Mouse (Mus musculus): ENCODE results near the gene Wnt16. TPM values are rescaled to one million over a fixed set of nuclear protein-coding genes. Genes with fewer than 3 reads are reported as not detected.

Wnt16 gene
- polyA plus RNA-seq, 1 experiment from 2014 or later: 1.0 TPM

DNA sequence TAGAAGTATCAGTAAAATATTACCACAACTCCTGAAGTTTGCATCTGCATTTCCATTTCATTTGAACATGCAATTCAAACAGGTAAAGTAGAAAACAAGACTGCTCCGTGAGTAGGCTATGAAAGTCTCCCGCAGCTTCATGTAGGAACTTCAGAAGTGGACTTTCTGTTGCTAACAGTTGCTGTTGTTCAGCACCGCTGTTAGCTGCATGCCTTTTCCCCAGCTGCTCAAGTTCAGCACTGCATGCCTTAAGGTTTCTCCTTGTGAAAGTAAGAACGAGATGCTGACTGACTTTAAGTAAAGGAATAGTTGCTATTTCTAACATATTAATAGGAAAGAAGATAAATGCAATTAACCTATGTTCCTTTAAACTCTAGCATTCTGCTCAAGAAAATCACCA is 4.0 kb downstream of the Wnt16 start:
- WGBS (ENCODE audit: insufficient replicate concordance): 25% methylated on average over 4 of the region's 4 CpGs
- H3K27ac ChIP-seq (ENCODE audit: low read depth, low read length): no peak overlapping the region
- H3K4me3 ChIP-seq (ENCODE audit: low read depth, low read length): no peak overlapping the region
- peaks cover 10% of the 10 kb centered on the region; the same call in 1 of the 2 replicates for H3K4me1 ChIP-seq (ENCODE audit: control insufficient read depth, insufficient read depth, low read length)
- H3K4me2 ChIP-seq: no peak overlapping the region
- H3K27me3 ChIP-seq (ENCODE audit: control insufficient read depth, insufficient read depth, low read length): peaks cover 30% of the 10 kb centered on the region
- no peaks in the 10 kb centered on the region for H3K9me3 ChIP-seq (replicated peaks; ENCODE audit: control insufficient read depth, low read length)
- no peaks in the 10 kb centered on the region for H3K36me3 ChIP-seq (ENCODE audit: control insufficient read depth, insufficient read depth, low read length)
- H3K9ac ChIP-seq (ENCODE audit: low read depth, low read length): no peak overlapping the region
- ATAC-seq (replicated peaks; ENCODE audit: insufficient number of reproducible peaks, low FRiP score, low TSS enrichment): no peak

DNA sequence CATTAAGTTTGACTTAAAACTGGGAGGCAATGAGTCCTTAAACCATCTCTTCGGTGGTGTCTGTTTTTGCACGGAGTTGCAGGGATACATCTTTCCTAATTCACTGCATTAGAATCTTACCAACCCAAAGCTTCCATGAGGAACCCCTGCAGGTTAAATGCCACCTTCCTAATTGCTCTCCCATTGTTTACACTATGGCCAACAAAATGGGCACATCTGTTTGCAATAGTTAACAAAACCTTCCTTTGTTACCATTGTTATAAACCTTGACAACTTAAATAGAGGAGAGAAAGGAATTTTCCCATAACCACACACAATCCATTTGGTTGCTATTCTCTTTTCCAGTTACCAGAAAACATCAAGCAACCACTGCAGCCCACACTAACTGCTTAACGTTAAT is 5.9 kb downstream of the Wnt16 start:
- H3K4me3 ChIP-seq (ENCODE audit: low read depth, low read length): no peak overlapping the region
- no peak overlapping the region for H3K9ac ChIP-seq (ENCODE audit: low read depth, low read length)
- no peak overlapping the region for H3K4me2 ChIP-seq
- H3K36me3 ChIP-seq (ENCODE audit: control insufficient read depth, insufficient read depth, low read length): no peaks in the 10 kb centered on the region
- peaks cover 4% of the 10 kb centered on the region; the same call in 1 of the 2 replicates for H3K4me1 ChIP-seq (ENCODE audit: control insufficient read depth, insufficient read depth, low read length)
- H3K27me3 ChIP-seq (ENCODE audit: control insufficient read depth, insufficient read depth, low read length): peaks cover 13% of the 10 kb centered on the region
- 63% methylated on average over 3 of the region's 3 CpGs for WGBS (ENCODE audit: insufficient replicate concordance)
- H3K9me3 ChIP-seq (replicated peaks; ENCODE audit: control insufficient read depth, low read length): no peaks in the 10 kb centered on the region
- ATAC-seq (replicated peaks; ENCODE audit: insufficient number of reproducible peaks, low FRiP score, low TSS enrichment): no peak
- no peak overlapping the region for H3K27ac ChIP-seq (ENCODE audit: low read depth, low read length)

DNA sequence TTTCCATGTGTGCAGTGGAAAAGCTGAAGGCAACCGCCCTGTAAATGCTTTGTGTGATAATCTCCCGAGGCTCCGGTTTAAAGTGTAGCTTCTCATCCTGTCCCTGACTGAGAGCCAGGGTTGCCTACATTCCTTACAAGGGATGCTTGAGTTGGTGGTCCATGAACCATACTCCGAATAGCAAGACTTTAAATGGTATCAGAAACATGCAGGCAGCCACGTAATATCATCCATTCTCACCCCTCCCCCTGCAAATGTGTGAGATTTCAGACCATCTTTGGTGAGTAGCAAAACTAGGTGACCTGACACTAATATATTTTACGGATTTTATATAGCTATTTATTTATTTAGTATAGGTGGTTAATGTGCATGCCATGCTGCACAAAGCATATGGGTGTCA is 9.0 kb downstream of the Wnt16 start:
- no peak overlapping the region for H3K9ac ChIP-seq (ENCODE audit: low read depth, low read length)
- no peaks in the 10 kb centered on the region for H3K9me3 ChIP-seq (replicated peaks; ENCODE audit: control insufficient read depth, low read length)
- H3K4me2 ChIP-seq: no peak overlapping the region
- ATAC-seq (replicated peaks; ENCODE audit: insufficient number of reproducible peaks, low FRiP score, low TSS enrichment): no peak
- H3K4me1 ChIP-seq (ENCODE audit: control insufficient read depth, insufficient read depth, low read length): no peaks in the 10 kb centered on the region
- H3K27ac ChIP-seq (ENCODE audit: low read depth, low read length): no peak overlapping the region
- H3K27me3 ChIP-seq (ENCODE audit: control insufficient read depth, insufficient read depth, low read length): no peaks in the 10 kb centered on the region
- H3K36me3 ChIP-seq (ENCODE audit: control insufficient read depth, insufficient read depth, low read length): no peaks in the 10 kb centered on the region
- H3K4me3 ChIP-seq (ENCODE audit: low read depth, low read length): no peak overlapping the region
- 71% methylated on average over 6 of the region's 6 CpGs for WGBS (ENCODE audit: insufficient replicate concordance)

GRCm38 (mm10) chr6:22298059-22298458 is 10.0 kb downstream of the Wnt16 start:
- H3K9ac ChIP-seq (ENCODE audit: low read depth, low read length): no peak overlapping the region
- H3K27ac ChIP-seq (ENCODE audit: low read depth, low read length): no peak overlapping the region
- H3K27me3 ChIP-seq (ENCODE audit: control insufficient read depth, insufficient read depth, low read length): no peaks in the 10 kb centered on the region
- 41% methylated on average over 14 of the region's 14 CpGs for WGBS (ENCODE audit: insufficient replicate concordance)
- H3K36me3 ChIP-seq (ENCODE audit: control insufficient read depth, insufficient read depth, low read length): no peaks in the 10 kb centered on the region
- no peak for ATAC-seq (replicated peaks; ENCODE audit: insufficient number of reproducible peaks, low FRiP score, low TSS enrichment)
- no peak overlapping the region for H3K4me2 ChIP-seq
- no peaks in the 10 kb centered on the region for H3K4me1 ChIP-seq (ENCODE audit: control insufficient read depth, insufficient read depth, low read length)
- no peak overlapping the region for H3K4me3 ChIP-seq (ENCODE audit: low read depth, low read length)
- no peaks in the 10 kb centered on the region for H3K9me3 ChIP-seq (replicated peaks; ENCODE audit: control insufficient read depth, low read length)

DNA sequence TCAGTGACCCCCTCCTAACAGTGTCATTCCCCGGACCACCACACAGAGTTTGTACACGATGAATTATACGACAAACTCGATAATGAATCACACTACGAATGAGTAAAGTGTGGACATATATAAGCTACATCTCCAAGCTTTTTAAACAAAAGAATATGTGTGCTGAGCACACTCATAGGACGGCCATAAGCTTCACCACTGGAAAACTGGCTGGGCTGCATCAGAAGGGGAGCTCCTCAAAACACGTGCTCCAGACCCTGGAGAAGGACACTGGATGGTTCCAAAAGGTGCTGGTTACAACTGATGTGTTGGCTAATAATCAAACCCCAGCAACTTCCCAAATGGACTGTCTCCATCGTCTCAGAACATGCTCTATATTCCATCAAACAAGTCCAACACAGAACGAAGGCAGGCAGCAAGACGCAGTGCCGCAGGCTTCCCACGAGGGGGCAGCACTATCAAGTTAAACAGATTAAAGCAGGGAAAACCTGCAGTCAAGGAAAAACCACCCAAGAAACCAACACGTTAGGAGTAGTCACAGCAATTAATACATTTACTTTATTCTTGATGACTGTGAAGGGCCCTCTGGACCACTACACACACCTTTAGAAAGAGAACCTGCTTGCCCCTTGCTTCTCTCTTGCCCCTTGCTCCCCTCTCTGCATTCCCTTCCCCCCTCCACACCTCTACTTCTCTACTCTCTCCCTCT is 37.5 kb downstream of the Wnt16 start:
- Histone ChIP-seq H3K4me1 (ENCODE audit: control insufficient read depth, insufficient read depth, low read length) (no peaks in the 10 kb centered on the region; the same call in 1 of the 2 replicates), H3K27ac (ENCODE audit: low read depth, low read length) (no peak overlapping the region), H3K27me3 (ENCODE audit: control insufficient read depth, insufficient read depth, low read length) (no peaks in the 10 kb centered on the region), H3K4me2 (no peak overlapping the region), H3K36me3 (ENCODE audit: control insufficient read depth, insufficient read depth, low read length) (peaks cover 5% of the 10 kb centered on the region; the same call in 1 of the 2 replicates), H3K9me3 (replicated peaks; ENCODE audit: control insufficient read depth, low read length) (no peaks in the 10 kb centered on the region), H3K4me3 (ENCODE audit: low read depth, low read length) (no peak overlapping the region), H3K9ac (ENCODE audit: low read depth, low read length) (no peak overlapping the region)
- no peak for ATAC-seq (replicated peaks; ENCODE audit: insufficient number of reproducible peaks, low FRiP score, low TSS enrichment)
- 60% methylated on average over 13 of the region's 13 CpGs for WGBS (ENCODE audit: insufficient replicate concordance)

- peaks cover 3% of the 10 kb centered on the region; the same call in 1 of the 2 replicates for H3K36me3 ChIP-seq (ENCODE audit: control insufficient read depth, insufficient read depth, low read length)
- WGBS (ENCODE audit: insufficient replicate concordance): 84% methylated on average over 4 of the region's 4 CpGs
- ATAC-seq (replicated peaks; ENCODE audit: insufficient number of reproducible peaks, low FRiP score, low TSS enrichment): no peak
- no peaks in the 10 kb centered on the region for H3K27me3 ChIP-seq (ENCODE audit: control insufficient read depth, insufficient read depth, low read length)
- no peak overlapping the region for H3K27ac ChIP-seq (ENCODE audit: low read depth, low read length)
- H3K4me2 ChIP-seq: no peak overlapping the region
- H3K4me3 ChIP-seq (ENCODE audit: low read depth, low read length): no peak overlapping the region
- H3K9me3 ChIP-seq (replicated peaks; ENCODE audit: control insufficient read depth, low read length): no peaks in the 10 kb centered on the region
- no peaks in the 10 kb centered on the region; the same call in 1 of the 2 replicates for H3K4me1 ChIP-seq (ENCODE audit: control insufficient read depth, insufficient read depth, low read length)
- H3K9ac ChIP-seq (ENCODE audit: low read depth, low read length): no peak overlapping the region
Measured at GRCm38 (mm10) chr6:22326289-22326688, 38.3 kb downstream of the Wnt16 start.

GRCm38 (mm10) chr6:22327091-22327490 is 39.1 kb downstream of the Wnt16 start:
- Histone ChIP-seq H3K4me1 (ENCODE audit: control insufficient read depth, insufficient read depth, low read length) (no peaks in the 10 kb centered on the region; the same call in 1 of the 2 replicates), H3K4me3 (ENCODE audit: low read depth, low read length) (no peak overlapping the region), H3K27me3 (ENCODE audit: control insufficient read depth, insufficient read depth, low read length) (no peaks in the 10 kb centered on the region), H3K27ac (ENCODE audit: low read depth, low read length) (no peak overlapping the region), H3K4me2 (no peak overlapping the region), H3K36me3 (ENCODE audit: control insufficient read depth, insufficient read depth, low read length) (peaks cover 3% of the 10 kb centered on the region; the same call in 1 of the 2 replicates), H3K9me3 (replicated peaks; ENCODE audit: control insufficient read depth, low read length) (no peaks in the 10 kb centered on the region), H3K9ac (ENCODE audit: low read depth, low read length) (no peak overlapping the region)
- no peak for ATAC-seq (replicated peaks; ENCODE audit: insufficient number of reproducible peaks, low FRiP score, low TSS enrichment)
- WGBS (ENCODE audit: insufficient replicate concordance): 78% methylated on average over 4 of the region's 4 CpGs

DNA sequence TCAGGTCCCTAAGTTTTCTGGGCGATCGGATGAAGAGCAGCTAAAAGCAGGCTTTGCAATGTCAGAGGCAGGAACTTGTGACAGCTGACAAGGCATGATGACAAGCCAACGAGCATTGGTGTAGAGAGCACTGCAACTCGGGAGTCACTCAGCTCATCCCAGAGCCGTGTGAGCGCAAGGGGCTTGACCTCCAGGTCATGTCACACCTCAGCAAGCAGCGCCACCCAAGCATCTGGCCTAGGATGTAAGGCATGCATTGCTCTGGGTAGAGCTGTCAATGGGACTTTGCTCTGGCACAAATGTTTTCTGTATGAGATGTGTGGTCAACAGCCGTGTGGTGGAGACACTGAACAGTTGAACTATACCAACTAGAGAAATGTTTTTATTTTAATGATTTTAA is 39.9 kb downstream of the Wnt16 start:
- WGBS (ENCODE audit: insufficient replicate concordance): 47% methylated on average over 8 of the region's 8 CpGs
- Histone ChIP-seq H3K9me3 (replicated peaks; ENCODE audit: control insufficient read depth, low read length) (no peaks in the 10 kb centered on the region), H3K36me3 (ENCODE audit: control insufficient read depth, insufficient read depth, low read length) (peaks cover 3% of the 10 kb centered on the region; the same call in 1 of the 2 replicates), H3K4me2 (no peak overlapping the region), H3K9ac (ENCODE audit: low read depth, low read length) (no peak overlapping the region), H3K27ac (ENCODE audit: low read depth, low read length) (no peak overlapping the region), H3K4me3 (ENCODE audit: low read depth, low read length) (no peak overlapping the region), H3K4me1 (ENCODE audit: control insufficient read depth, insufficient read depth, low read length) (no peaks in the 10 kb centered on the region; the same call in 1 of the 2 replicates), H3K27me3 (ENCODE audit: control insufficient read depth, insufficient read depth, low read length) (no peaks in the 10 kb centered on the region)
- ATAC-seq (replicated peaks; ENCODE audit: insufficient number of reproducible peaks, low FRiP score, low TSS enrichment): no peak
